Mouse (Mus musculus) liver, postnatal 0 days (tissue): ENCODE results near the gene Wdr25.

Source experiments
- CTCF ChIP-seq: sonication (generic); IDR thresholded peaks from 2 replicates; pipeline ENCODE4 v1.5.1; 2016; ENCODE audit warnings: antibody characterized with exemption, low read depth
- EP300 ChIP-seq: IDR thresholded peaks from 2 replicates; pipeline ENCODE4 v1.6.1; 2016; ENCODE audit warnings: antibody characterized with exemption, low read depth, mild to moderate bottlenecking

GRCm38 (mm10) chr12:108888632-108889031 is 4.8 kb upstream of the Wdr25 start:
- TF ChIP-seq CTCF (no peak), EP300 (no peak)
